17 mouse cellular contexts compared by ENCODE assay signal in the genomic region with DNA sequence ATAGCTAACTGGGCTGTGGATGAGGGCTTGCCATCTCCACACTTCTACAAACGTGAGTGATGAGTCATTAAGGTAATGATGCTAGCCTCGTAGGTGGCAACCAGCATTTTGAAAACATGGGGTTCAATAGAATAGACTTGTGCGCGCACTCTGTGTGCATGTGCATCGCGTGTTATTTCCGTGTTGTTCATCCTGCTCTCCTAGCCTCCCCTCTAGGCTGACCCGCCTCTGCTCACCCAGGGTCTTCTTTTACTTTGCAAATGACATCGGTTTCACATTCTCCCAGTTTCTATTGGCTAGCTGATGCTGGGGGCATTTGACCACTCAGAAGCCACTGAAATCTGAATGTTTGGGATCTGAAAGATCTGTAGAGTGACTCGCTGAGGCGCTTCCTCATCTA. TPM values are rescaled to one million over a fixed set of nuclear protein-coding genes. Genes with fewer than 3 reads are reported as not detected.
A peak's percentile ranks its signal among the peaks of the same experiment; 100 is the strongest.
DNase-seq lines count a peak whose midpoint lies in the region; ATAC-seq and TF ChIP-seq lines count a peak whose summit lies in the region.
"Had no signal": no experiment of that assay in that cellular context is flagged by ENCODE, and none has a peak within 500 bp of the region (broad histone marks: within the 10 kb centered on the region; RNA-seq: fewer than 3 reads in every experiment).

No protein-coding gene starts in this region.

- TF ChIP-seq CTCF in stomach, postnatal 0 days (IDR thresholded peaks at IDR 0.05; ENCODE audit: low read depth) = no peak

- WGBS in heart, embryonic 12.5 days = 26% methylated on average over 11 of the region's 11 CpGs
- 31% methylated on average over 11 of the region's 11 CpGs for WGBS in heart, embryonic 11.5 days (ENCODE audit: insufficient replicate concordance)
- 36% methylated on average over 11 of the region's 11 CpGs for WGBS in stomach, embryonic 15.5 days
- 38% methylated on average over 11 of the region's 11 CpGs for WGBS in stomach, postnatal 0 days
- 25% methylated on average over 11 of the region's 11 CpGs for WGBS in midbrain, embryonic 10.5 days
- 24% methylated on average over 11 of the region's 11 CpGs for WGBS in neural tube, embryonic 15.5 days

- no peak overlapping the region for H3K4me3 ChIP-seq in heart, embryonic 12.5 days
- H3K4me3 ChIP-seq in heart, embryonic 11.5 days (ENCODE audit: low read depth, low read length) = no peak overlapping the region
- H3K4me3 ChIP-seq in stomach, embryonic 15.5 days (replicated peaks) = no peak overlapping the region
- no peak overlapping the region for H3K4me3 ChIP-seq in stomach, postnatal 0 days (ENCODE audit: low read depth, low read length)
- peak overlapping the region; percentile 54 for H3K4me3 ChIP-seq in midbrain, embryonic 10.5 days
- H3K4me3 ChIP-seq in neural tube, embryonic 15.5 days (replicated peaks) = peak overlapping the region; percentile 46; the same call in 1 of the 2 replicates
- H3K4me3 ChIP-seq: limb, embryonic 15.5 days had no signal

- no peak overlapping the region for H3K27ac ChIP-seq in heart, embryonic 12.5 days (ENCODE audit: poor library complexity, severe bottlenecking)
- no peak overlapping the region for H3K27ac ChIP-seq in heart, embryonic 11.5 days (ENCODE audit: low read depth, low read length)
- H3K27ac ChIP-seq in stomach, embryonic 15.5 days = no peak overlapping the region
- no peak overlapping the region for H3K27ac ChIP-seq in stomach, postnatal 0 days (replicated peaks)
- no peak overlapping the region for H3K27ac ChIP-seq in midbrain, embryonic 10.5 days (replicated peaks)
- H3K27ac ChIP-seq in neural tube, embryonic 15.5 days (replicated peaks) = no peak overlapping the region
- H3K27ac ChIP-seq: embryonic facial prominence, embryonic 12.5 days; left cerebral cortex, adult 2 months; limb, embryonic 15.5 days had no signal

- peaks cover 38% of the 10 kb centered on the region for H3K27me3 ChIP-seq in heart, embryonic 12.5 days (replicated peaks)
- H3K27me3 ChIP-seq in heart, embryonic 11.5 days (ENCODE audit: control insufficient read depth, insufficient read depth, low read length) = peaks cover 32% of the 10 kb centered on the region
- peaks cover 17% of the 10 kb centered on the region for H3K27me3 ChIP-seq in stomach, embryonic 15.5 days (replicated peaks)
- H3K27me3 ChIP-seq in stomach, postnatal 0 days (ENCODE audit: control insufficient read depth, insufficient read depth, low read length) = no peaks in the 10 kb centered on the region
- H3K27me3 ChIP-seq in midbrain, embryonic 10.5 days (ENCODE audit: low read depth, poor library complexity, severe bottlenecking) = peaks cover 40% of the 10 kb centered on the region
- H3K27me3 ChIP-seq in neural tube, embryonic 15.5 days (replicated peaks) = peaks cover 29% of the 10 kb centered on the region

- no peak for ATAC-seq in heart, embryonic 12.5 days (ENCODE audit: insufficient number of reproducible peaks, low FRiP score)
- no peak for ATAC-seq in heart, embryonic 11.5 days (replicated peaks; ENCODE audit: insufficient number of reproducible peaks, low FRiP score, low TSS enrichment)
- no peak for ATAC-seq in stomach, embryonic 15.5 days (ENCODE audit: insufficient read depth, low FRiP score, low read depth)
- ATAC-seq in stomach, postnatal 0 days (ENCODE audit: low FRiP score, low TSS enrichment) = no peak
- ATAC-seq in neural tube, embryonic 15.5 days (ENCODE audit: low FRiP score) = no peak
- ATAC-seq in granulocyte monocyte progenitor cell, adult 5-6 weeks (replicated peaks; ENCODE audit: poor library complexity, severe bottlenecking) = no peak

- no peaks in the 10 kb centered on the region for H3K9me3 ChIP-seq in heart, embryonic 12.5 days (replicated peaks)
- H3K9me3 ChIP-seq in heart, embryonic 11.5 days (replicated peaks; ENCODE audit: control insufficient read depth, low read length) = no peaks in the 10 kb centered on the region
- no peaks in the 10 kb centered on the region for H3K9me3 ChIP-seq in stomach, embryonic 15.5 days
- no peaks in the 10 kb centered on the region for H3K9me3 ChIP-seq in stomach, postnatal 0 days (ENCODE audit: control insufficient read depth, low read length)
- H3K9me3 ChIP-seq in midbrain, embryonic 10.5 days (replicated peaks) = no peaks in the 10 kb centered on the region
- H3K9me3 ChIP-seq in neural tube, embryonic 15.5 days (replicated peaks) = no peaks in the 10 kb centered on the region
- H3K9me3 ChIP-seq: embryonic facial prominence, embryonic 12.5 days; limb, embryonic 15.5 days had no signal

- no peak overlapping the region for H3K9ac ChIP-seq in heart, embryonic 12.5 days
- no peak overlapping the region for H3K9ac ChIP-seq in heart, embryonic 11.5 days (ENCODE audit: low read depth, low read length)
- no peak overlapping the region for H3K9ac ChIP-seq in stomach, embryonic 15.5 days
- H3K9ac ChIP-seq in stomach, postnatal 0 days (ENCODE audit: low read length) = no peak overlapping the region
- H3K9ac ChIP-seq in neural tube, embryonic 15.5 days (replicated peaks) = 0 out of 2 replicates have a peak overlapping the region, but pooled peaks have one; percentile 40
- H3K9ac ChIP-seq: embryonic facial prominence, embryonic 12.5 days; limb, embryonic 15.5 days had no signal

- TF ChIP-seq EP300 in stomach, postnatal 0 days (optimal IDR thresholded peaks at IDR 0.05) = no peak

- no peak for DNase-seq in stomach, postnatal 0 days (ENCODE audit: low spot score)
- DNase-seq in midbrain, embryonic 10.5 days (ENCODE audit: low spot score) = no peak
- DNase-seq in cerebellum, postnatal 14 days = no peak
- DNase-seq: adrenal gland, postnatal 36 days; gastrocnemius, postnatal 36 days; heart, postnatal 14 days; lung, adult 2 months; right cerebral cortex, postnatal 25 days had no signal

- H3K4me1 ChIP-seq in heart, embryonic 12.5 days (replicated peaks) = peaks cover 17% of the 10 kb centered on the region
- H3K4me1 ChIP-seq in heart, embryonic 11.5 days (ENCODE audit: control insufficient read depth, insufficient read depth, low read length) = peaks cover 9% of the 10 kb centered on the region; the same call in 1 of the 2 replicates
- peaks cover 4% of the 10 kb centered on the region; the same call in 1 of the 2 replicates for H3K4me1 ChIP-seq in stomach, embryonic 15.5 days
- no peaks in the 10 kb centered on the region for H3K4me1 ChIP-seq in stomach, postnatal 0 days (replicated peaks; ENCODE audit: control insufficient read depth, insufficient read depth)
- peaks cover 19% of the 10 kb centered on the region for H3K4me1 ChIP-seq in midbrain, embryonic 10.5 days
- H3K4me1 ChIP-seq in neural tube, embryonic 15.5 days = peaks cover 21% of the 10 kb centered on the region

- H3K4me2 ChIP-seq in heart, embryonic 12.5 days = 0 out of 2 replicates have a peak overlapping the region, but pooled peaks have one; percentile 76
- no peak overlapping the region for H3K4me2 ChIP-seq in heart, embryonic 11.5 days
- peak overlapping the region; percentile 51; the same call in 1 of the 2 replicates for H3K4me2 ChIP-seq in stomach, embryonic 15.5 days
- H3K4me2 ChIP-seq in stomach, postnatal 0 days (replicated peaks; ENCODE audit: low read depth) = no peak overlapping the region
- peak overlapping the region; percentile 89 for H3K4me2 ChIP-seq in neural tube, embryonic 15.5 days

- no peaks in the 10 kb centered on the region for H3K36me3 ChIP-seq in heart, embryonic 12.5 days
- H3K36me3 ChIP-seq in heart, embryonic 11.5 days (ENCODE audit: control insufficient read depth, insufficient read depth, low read length) = no peaks in the 10 kb centered on the region
- H3K36me3 ChIP-seq in stomach, embryonic 15.5 days = no peaks in the 10 kb centered on the region
- no peaks in the 10 kb centered on the region for H3K36me3 ChIP-seq in stomach, postnatal 0 days (ENCODE audit: control insufficient read depth, insufficient read depth, low read length)
- H3K36me3 ChIP-seq in midbrain, embryonic 10.5 days = no peaks in the 10 kb centered on the region
- H3K36me3 ChIP-seq in neural tube, embryonic 15.5 days = no peaks in the 10 kb centered on the region
- H3K36me3 ChIP-seq: embryonic facial prominence, embryonic 12.5 days; limb, embryonic 15.5 days had no signal

RNA-seq across cellular contexts. Expression of a gene that starts 1.6 kb away (rescaled TPM):
- polyA plus RNA-seq in heart, embryonic 12.5 days (2016; fragmentation: Nextera tagmentation; extraction: Ambion mirVana) = not detected in 2 replicates
- polyA plus RNA-seq in heart, embryonic 11.5 days (2014; fragmentation: Nextera tagmentation; extraction: Ambion mirVana) = not detected in 2 replicates
- polyA plus RNA-seq in stomach, embryonic 15.5 days (2015; fragmentation: Nextera tagmentation; extraction: Ambion mirVana) = 0.15 and 0.22 TPM in 2 replicates
- 0.18 and 0.34 TPM in 2 replicates for polyA plus RNA-seq in stomach, postnatal 0 days (2015; fragmentation: Nextera tagmentation; extraction: Ambion mirVana)
- 0.09 TPM in 1 of 2 replicates, not detected in the other for polyA plus RNA-seq in midbrain, embryonic 10.5 days (2016; fragmentation: Nextera tagmentation; extraction: Ambion mirVana)
- polyA plus RNA-seq in neural tube, embryonic 15.5 days (2015; fragmentation: Nextera tagmentation; extraction: Ambion mirVana) = 3.2 and 3.8 TPM in 2 replicates
- total RNA-seq in granulocyte monocyte progenitor cell, adult 5-6 weeks (2014; fragmentation: Nextera tagmentation) = not detected in 2 replicates
- not detected in 2 replicates for total RNA-seq in granulocyte monocyte progenitor cell, adult 5-6 weeks (2017)
- total RNA-seq: MEL had no signal

Comparison
In these comparisons a context has a peak if more than half of its experiments do, and no peak if none do; other contexts are left out.
1. H3K4me2 ChIP-seq: peak in heart, embryonic 12.5 days (single experiment), stomach, embryonic 15.5 days (single experiment) and neural tube, embryonic 15.5 days (single experiment); none in heart, embryonic 11.5 days (single experiment) and stomach, postnatal 0 days (single experiment).
2. H3K4me3 ChIP-seq: peak in midbrain, embryonic 10.5 days (single experiment) and neural tube, embryonic 15.5 days (single experiment); none in heart, embryonic 12.5 days (single experiment), heart, embryonic 11.5 days (single experiment), stomach, embryonic 15.5 days (single experiment) and stomach, postnatal 0 days (single experiment).